Mouse (Mus musculus): ENCODE data around the gene Defb35. TPM values are rescaled to one million over a fixed set of nuclear protein-coding genes. Genes with fewer than 3 reads are reported as not detected.
A peak's percentile ranks its signal among the peaks of the same experiment; 100 is the strongest.
"Not testable (repeated sequence)": the region's sequence is repeated elsewhere in the genome, so short reads cannot be mapped to it uniquely, and the experiment has no call there.

Defb35 gene
- not detected in 2 replicates for polyA plus RNA-seq (2016; fragmentation: Nextera tagmentation; extraction: Ambion mirVana)

- not testable (repeated sequence) for H3K9ac ChIP-seq (replicated peaks); ATAC-seq (ENCODE audit: low FRiP score, low read depth); H3K4me2 ChIP-seq (replicated peaks); H3K36me3 ChIP-seq; H3K9me3 ChIP-seq; H3K27ac ChIP-seq (replicated peaks); H3K4me3 ChIP-seq; H3K27me3 ChIP-seq; H3K4me1 ChIP-seq
- 87% methylated on average over 4 of the region's 4 CpGs for WGBS
These were observed at the start of gene Defb35 for GRCm38 (mm10) chr8:21938052-21938451. Gene Defb35 (plus strand): TSS chr8:21938352.

GRCm38 (mm10) chr8:21906290-21906689, 31.9 kb upstream of the Defb35 start, which contains the start of gene Defb11:
Gene Defb11 (minus strand): TSS chr8:21906412.
- H3K4me1 ChIP-seq; H3K27ac ChIP-seq (replicated peaks); H3K9ac ChIP-seq (replicated peaks); H3K9me3 ChIP-seq; ATAC-seq (ENCODE audit: low FRiP score, low read depth); H3K4me2 ChIP-seq (replicated peaks); H3K27me3 ChIP-seq; H3K36me3 ChIP-seq; H3K4me3 ChIP-seq: not testable (repeated sequence)

GRCm38 (mm10) chr8:21911931-21912330, 26.2 kb upstream of the Defb35 start:
- no peak overlapping the region for H3K9ac ChIP-seq (replicated peaks)
- no peak for ATAC-seq (ENCODE audit: low FRiP score, low read depth)
- no peaks in the 10 kb centered on the region for H3K36me3 ChIP-seq
- 7% methylated on average over 1 of the region's 1 CpGs for WGBS
- H3K27me3 ChIP-seq = no peaks in the 10 kb centered on the region
- no peaks in the 10 kb centered on the region for H3K9me3 ChIP-seq
- H3K4me3 ChIP-seq = no peak overlapping the region
- no peak overlapping the region for H3K4me2 ChIP-seq (replicated peaks)
- H3K4me1 ChIP-seq = no peaks in the 10 kb centered on the region
- no peak overlapping the region for H3K27ac ChIP-seq (replicated peaks)

- Histone ChIP-seq H3K27me3 (no peaks in the 10 kb centered on the region), H3K27ac (replicated peaks) (no peak overlapping the region), H3K4me1 (no peaks in the 10 kb centered on the region), H3K9ac (replicated peaks) (no peak overlapping the region), H3K4me3 (no peak overlapping the region), H3K9me3 (no peaks in the 10 kb centered on the region), H3K36me3 (no peaks in the 10 kb centered on the region), H3K4me2 (replicated peaks) (no peak overlapping the region)
- ATAC-seq (ENCODE audit: low FRiP score, low read depth) = no peak
- whole genome bisulfite sequencing = 30% methylated on average over 2 of the region's 2 CpGs
These were observed 25.6 kb upstream of the Defb35 start for GRCm38 (mm10) chr8:21912554-21912953.

GRCm38 (mm10) chr8:21915625-21916024, 22.5 kb upstream of the Defb35 start:
- Histone ChIP-seq H3K4me1 (no peaks in the 10 kb centered on the region), H3K27ac (replicated peaks) (no peak overlapping the region), H3K27me3 (no peaks in the 10 kb centered on the region), H3K4me3 (no peak overlapping the region), H3K4me2 (replicated peaks) (no peak overlapping the region), H3K36me3 (no peaks in the 10 kb centered on the region), H3K9me3 (no peaks in the 10 kb centered on the region), H3K9ac (replicated peaks) (no peak overlapping the region)
- no peak for ATAC-seq (ENCODE audit: low FRiP score, low read depth)
- WGBS = 93% methylated on average over 3 of the region's 3 CpGs

- WGBS = 56% methylated on average over 3 of the region's 3 CpGs
- H3K9me3 ChIP-seq; H3K4me2 ChIP-seq (replicated peaks); H3K4me3 ChIP-seq; H3K27ac ChIP-seq (replicated peaks); H3K27me3 ChIP-seq; H3K36me3 ChIP-seq; H3K4me1 ChIP-seq; H3K9ac ChIP-seq (replicated peaks): not testable (repeated sequence)
- peak; percentile 58 for ATAC-seq (ENCODE audit: low FRiP score, low read depth)
These were observed 7.4 kb upstream of the Defb35 start for GRCm38 (mm10) chr8:21930754-21931153.

GRCm38 (mm10) chr8:21932610-21933009, 5.5 kb upstream of the Defb35 start, which contains the start of gene Defb15:
Gene Defb15 (minus strand): TSS chr8:21932710.
- ATAC-seq (ENCODE audit: low FRiP score, low read depth) = no peak
- no peak within 1 kb of the TSS for H3K9ac ChIP-seq (replicated peaks)
- no peak within 1 kb of the TSS for H3K27ac ChIP-seq (replicated peaks)
- H3K9me3 ChIP-seq = no peaks in the 10 kb centered on the region
- H3K36me3 ChIP-seq = no peaks in the 10 kb centered on the region
- no peak within 1 kb of the TSS for H3K4me2 ChIP-seq (replicated peaks)
- H3K4me1 ChIP-seq = no peaks in the 10 kb centered on the region
- H3K4me3 ChIP-seq = no peak within 1 kb of the TSS
- 89% methylated on average over 6 of the region's 6 CpGs for WGBS
- no peaks in the 10 kb centered on the region for H3K27me3 ChIP-seq

GRCm38 (mm10) chr8:21946462-21946861, 8.3 kb downstream of the Defb35 start, which contains the start of gene Defb13:
Gene Defb13 (plus strand): TSS chr8:21946762.
- Histone ChIP-seq H3K4me1 (no peaks in the 10 kb centered on the region), H3K27ac (replicated peaks) (no peak within 1 kb of the TSS), H3K9ac (replicated peaks) (no peak within 1 kb of the TSS), H3K4me2 (replicated peaks) (no peak within 1 kb of the TSS), H3K9me3 (no peaks in the 10 kb centered on the region), H3K36me3 (no peaks in the 10 kb centered on the region), H3K27me3 (no peaks in the 10 kb centered on the region), H3K4me3 (no peak within 1 kb of the TSS)
- WGBS = 87% methylated on average over 6 of the region's 6 CpGs
- no peak for ATAC-seq (ENCODE audit: low FRiP score, low read depth)

- no peaks in the 10 kb centered on the region for H3K4me1 ChIP-seq
- H3K4me3 ChIP-seq = no peak overlapping the region
- no peak for ATAC-seq (ENCODE audit: low FRiP score, low read depth)
- no peak overlapping the region for H3K9ac ChIP-seq (replicated peaks)
- H3K9me3 ChIP-seq = no peaks in the 10 kb centered on the region
- WGBS = 71% methylated on average over 9 of the region's 9 CpGs
- H3K36me3 ChIP-seq = no peaks in the 10 kb centered on the region
- H3K4me2 ChIP-seq (replicated peaks) = no peak overlapping the region
- no peaks in the 10 kb centered on the region for H3K27me3 ChIP-seq
- no peak overlapping the region for H3K27ac ChIP-seq (replicated peaks)
These were observed 9.3 kb downstream of the Defb35 start for GRCm38 (mm10) chr8:21947311-21948017.

GRCm38 (mm10) chr8:21955321-21955720, 17.2 kb downstream of the Defb35 start:
- H3K9me3 ChIP-seq = no peaks in the 10 kb centered on the region
- no peaks in the 10 kb centered on the region for H3K27me3 ChIP-seq
- H3K4me1 ChIP-seq = no peaks in the 10 kb centered on the region
- 6% methylated on average over 9 of the region's 9 CpGs for WGBS
- no peaks in the 10 kb centered on the region for H3K36me3 ChIP-seq
- no peak overlapping the region for H3K9ac ChIP-seq (replicated peaks)
- H3K4me2 ChIP-seq (replicated peaks) = no peak overlapping the region
- no peak for ATAC-seq (ENCODE audit: low FRiP score, low read depth)
- H3K4me3 ChIP-seq = no peak overlapping the region
- H3K27ac ChIP-seq (replicated peaks) = no peak overlapping the region

- 85% methylated on average over 3 of the region's 3 CpGs for WGBS
- ATAC-seq (ENCODE audit: low FRiP score, low read depth) = no peak
- H3K9ac ChIP-seq (replicated peaks) = no peak overlapping the region; the same call in 1 of the 2 replicates
- H3K27me3 ChIP-seq = no peaks in the 10 kb centered on the region
- H3K4me1 ChIP-seq = no peaks in the 10 kb centered on the region
- no peaks in the 10 kb centered on the region for H3K9me3 ChIP-seq
- H3K4me3 ChIP-seq = no peak overlapping the region
- H3K36me3 ChIP-seq = no peaks in the 10 kb centered on the region
- H3K4me2 ChIP-seq (replicated peaks) = no peak overlapping the region
- H3K27ac ChIP-seq (replicated peaks) = no peak overlapping the region
These were observed 18.2 kb downstream of the Defb35 start for GRCm38 (mm10) chr8:21956336-21956735.

GRCm38 (mm10) chr8:21958414-21958813, 20.3 kb downstream of the Defb35 start, which contains the start of gene Fam90a1a:
Gene Fam90a1a (plus strand): TSS chr8:21958714.
- no peaks in the 10 kb centered on the region for H3K36me3 ChIP-seq
- H3K9ac ChIP-seq (replicated peaks) = no peak within 1 kb of the TSS
- H3K9me3 ChIP-seq = no peaks in the 10 kb centered on the region
- no peaks in the 10 kb centered on the region for H3K27me3 ChIP-seq
- no peak for ATAC-seq (ENCODE audit: low FRiP score, low read depth)
- H3K4me2 ChIP-seq (replicated peaks) = no peak within 1 kb of the TSS
- H3K4me3 ChIP-seq = no peak within 1 kb of the TSS
- H3K4me1 ChIP-seq = no peaks in the 10 kb centered on the region
- WGBS = 95% methylated on average over 2 of the region's 2 CpGs
- no peak within 1 kb of the TSS for H3K27ac ChIP-seq (replicated peaks)

- Histone ChIP-seq H3K4me3 (no peak overlapping the region), H3K27me3 (no peaks in the 10 kb centered on the region), H3K9me3 (no peaks in the 10 kb centered on the region), H3K9ac (replicated peaks) (no peak overlapping the region), H3K4me2 (replicated peaks) (no peak overlapping the region), H3K27ac (replicated peaks) (no peak overlapping the region), H3K4me1 (no peaks in the 10 kb centered on the region), H3K36me3 (no peaks in the 10 kb centered on the region)
- ATAC-seq (ENCODE audit: low FRiP score, low read depth) = no peak
- WGBS = 86% methylated on average over 1 of the region's 1 CpGs
These were observed 28.5 kb downstream of the Defb35 start for GRCm38 (mm10) chr8:21966646-21967045.

All from midbrain, embryonic 12.5 days (tissue).